8 mouse cellular contexts compared by ENCODE assay signal in the genomic region with DNA sequence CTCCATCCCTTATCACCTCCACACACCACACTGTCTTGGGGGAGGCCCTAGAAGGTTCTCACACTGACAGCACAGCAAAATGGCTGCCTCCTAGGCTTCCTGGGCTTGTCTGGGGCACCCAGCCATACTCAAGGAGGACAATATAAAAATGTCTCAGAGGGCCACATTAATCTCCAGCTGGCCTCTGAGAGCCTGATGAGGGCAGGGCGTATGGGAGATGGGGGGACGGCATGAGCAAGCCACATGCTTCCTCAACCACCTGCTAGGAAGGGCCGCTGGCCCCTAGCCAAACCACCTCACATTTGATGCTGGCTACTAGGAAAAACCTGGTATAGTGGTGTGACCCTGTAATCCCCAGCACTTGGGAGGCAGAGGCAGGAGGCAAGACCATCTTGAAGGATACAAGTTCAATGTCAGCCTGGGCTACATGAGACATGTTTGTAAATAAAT. TPM values are rescaled to one million over a fixed set of nuclear protein-coding genes. Genes with fewer than 3 reads are reported as not detected.
DNase-seq lines count a peak whose midpoint lies in the region; ATAC-seq and TF ChIP-seq lines count a peak whose summit lies in the region.
"Had no signal": no experiment of that assay in that cellular context is flagged by ENCODE, and none has a peak within 500 bp of the region (broad histone marks: within the 10 kb centered on the region; RNA-seq: fewer than 3 reads in every experiment).

No protein-coding gene starts in this region.

- H3K4me2 ChIP-seq in liver, postnatal 0 days (ENCODE audit: low read depth, low read length) = peak overlapping the region; percentile 87
- no peak overlapping the region for H3K4me2 ChIP-seq in midbrain, embryonic 15.5 days

- H3K9ac ChIP-seq in liver, postnatal 0 days (replicated peaks) = peak overlapping the region; percentile 72
- H3K9ac ChIP-seq in midbrain, embryonic 15.5 days = no peak overlapping the region

- no peak overlapping the region for H3K4me3 ChIP-seq in kidney, adult 2 months (ENCODE audit: insufficient read depth, low read depth, low read length)
- peak overlapping the region; percentile 55 for H3K4me3 ChIP-seq in bone marrow macrophage, adult 2 months (ENCODE audit: insufficient read depth, low read length)
- H3K4me3 ChIP-seq in liver, postnatal 0 days (ENCODE audit: low read depth, low read length) = peak overlapping the region; percentile 48
- no peak overlapping the region for H3K4me3 ChIP-seq in midbrain, embryonic 15.5 days

- ATAC-seq in common myeloid progenitor, adult 5-6 weeks (replicated peaks; ENCODE audit: low read depth, poor library complexity, severe bottlenecking) = 0 out of 2 replicates have a peak, but pooled peaks have one; percentile 1
- ATAC-seq in liver, postnatal 0 days = no peak
- no peak for ATAC-seq in midbrain, embryonic 15.5 days (replicated peaks)

- peak; percentile 59 for DNase-seq in kidney, postnatal 10 days
- DNase-seq in kidney, adult 2 months = no peak
- DNase-seq in liver, postnatal 0 days = peak; percentile 56
- DNase-seq in embryo, embryonic 9.5 days (ENCODE audit: extremely low spot score) = no peak
- DNase-seq: adrenal gland, postnatal 25 days had no signal

- WGBS in kidney, adult 2 months = 63% methylated on average over 3 of the region's 3 CpGs
- WGBS in liver, postnatal 0 days (ENCODE audit: insufficient replicate concordance) = 44% methylated on average over 3 of the region's 3 CpGs
- WGBS in midbrain, embryonic 15.5 days = 66% methylated on average over 3 of the region's 3 CpGs

- TF ChIP-seq CTCF in kidney, adult 2 months (conservative IDR thresholded peaks at IDR 0.05; ENCODE audit: insufficient read depth, insufficient read length, low read depth, low read length) = no peak
- no peak for TF ChIP-seq CTCF in bone marrow macrophage, adult 2 months (IDR thresholded peaks at IDR 0.05; ENCODE audit: low read depth, low read length)
- no peak for TF ChIP-seq CTCF in liver, postnatal 0 days (IDR thresholded peaks at IDR 0.05; ENCODE audit: low read depth)

- TF ChIP-seq EP300 in liver, postnatal 0 days (IDR thresholded peaks at IDR 0.05; ENCODE audit: low read depth) = no peak

- no peaks in the 10 kb centered on the region for H3K27me3 ChIP-seq in kidney, adult 2 months (replicated peaks; ENCODE audit: control insufficient read depth, insufficient read depth, low read length)
- H3K27me3 ChIP-seq in liver, postnatal 0 days (ENCODE audit: insufficient read depth, low read length) = no peaks in the 10 kb centered on the region
- 0 out of 2 replicates have a peak, but pooled peaks cover 2% of the 10 kb centered on the region for H3K27me3 ChIP-seq in midbrain, embryonic 15.5 days (replicated peaks)

- no peaks in the 10 kb centered on the region for H3K36me3 ChIP-seq in kidney, adult 2 months (ENCODE audit: control insufficient read depth, insufficient read depth, low read length)
- peaks cover 18% of the 10 kb centered on the region for H3K36me3 ChIP-seq in liver, postnatal 0 days (replicated peaks; ENCODE audit: insufficient read depth, low read length)
- H3K36me3 ChIP-seq in midbrain, embryonic 15.5 days (replicated peaks) = no peaks in the 10 kb centered on the region

- H3K9me3 ChIP-seq in liver, postnatal 0 days (ENCODE audit: low read length) = no peaks in the 10 kb centered on the region
- H3K9me3 ChIP-seq in midbrain, embryonic 15.5 days = no peaks in the 10 kb centered on the region

- peaks cover 14% of the 10 kb centered on the region for H3K4me1 ChIP-seq in kidney, adult 2 months (ENCODE audit: control insufficient read depth, insufficient read depth, low read length)
- peaks cover 55% of the 10 kb centered on the region for H3K4me1 ChIP-seq in bone marrow macrophage, adult 2 months (ENCODE audit: control insufficient read depth, insufficient read depth, low read length)
- H3K4me1 ChIP-seq in liver, postnatal 0 days (ENCODE audit: insufficient read depth) = peaks cover 63% of the 10 kb centered on the region
- peaks cover 41% of the 10 kb centered on the region for H3K4me1 ChIP-seq in midbrain, embryonic 15.5 days

- TF ChIP-seq POLR2A in kidney, adult 2 months (IDR thresholded peaks at IDR 0.05; ENCODE audit: low read depth, low read length) = no peak
- TF ChIP-seq POLR2A in bone marrow macrophage, adult 2 months (IDR thresholded peaks at IDR 0.05; ENCODE audit: borderline replicate concordance, low read depth, low read length) = no peak

- no peak overlapping the region; the same call in 1 of the 2 replicates for H3K27ac ChIP-seq in kidney, adult 2 months (ENCODE audit: insufficient read depth, low read depth, low read length)
- H3K27ac ChIP-seq in bone marrow macrophage, adult 2 months (ENCODE audit: insufficient read depth, low read depth, low read length) = peak overlapping the region; percentile 92
- H3K27ac ChIP-seq in liver, postnatal 0 days (ENCODE audit: low read depth) = peak overlapping the region; percentile 92
- no peak overlapping the region for H3K27ac ChIP-seq in midbrain, embryonic 15.5 days

RNA-seq across cellular contexts. Expression of a gene that starts 3.3 kb away (rescaled TPM):
- not detected in 2 replicates for polyA plus RNA-seq in kidney, adult 2 months (2012; rRNA removed)
- not detected in 2 replicates for polyA plus RNA-seq in bone marrow macrophage, adult 2 months (2012; ENCODE audit: insufficient read depth, insufficient read length, missing spikeins)
- total RNA-seq in common myeloid progenitor, adult 5-6 weeks (2017) = 0.49 and 1.5 TPM in 2 replicates
- polyA plus RNA-seq in liver, postnatal 0 days (2015; fragmentation: Nextera tagmentation; extraction: Ambion mirVana) = 0.13 and 0.20 TPM in 2 replicates
- 0.20 and 0.31 TPM in 2 replicates for polyA plus RNA-seq in midbrain, embryonic 15.5 days (2015; fragmentation: Nextera tagmentation; extraction: Ambion mirVana)
- total RNA-seq: adrenal gland, postnatal 25 days had no signal

RNA-seq across cellular contexts. Expression of a gene that starts 16.7 kb away (rescaled TPM):
- polyA plus RNA-seq in kidney, adult 2 months (2012; rRNA removed) = 76.0 and 80.1 TPM in 2 replicates
- 1.0 and 3.4 TPM in 2 replicates for polyA plus RNA-seq in bone marrow macrophage, adult 2 months (2012; ENCODE audit: insufficient read depth, insufficient read length, missing spikeins)
- total RNA-seq in common myeloid progenitor, adult 5-6 weeks (2017) = 0.44 TPM in 1 of 2 replicates, not detected in the other
- 5.0 and 6.8 TPM in 2 replicates for polyA plus RNA-seq in liver, postnatal 0 days (2015; fragmentation: Nextera tagmentation; extraction: Ambion mirVana)
- 132 and 158 TPM in 2 replicates for polyA plus RNA-seq in midbrain, embryonic 15.5 days (2015; fragmentation: Nextera tagmentation; extraction: Ambion mirVana)

RNA-seq across cellular contexts. Expression of a gene that starts 21.8 kb away (rescaled TPM):
- 0.11 TPM in 1 of 2 replicates, not detected in the other for polyA plus RNA-seq in kidney, adult 2 months (2012; rRNA removed)
- not detected in 2 replicates for polyA plus RNA-seq in bone marrow macrophage, adult 2 months (2012; ENCODE audit: insufficient read depth, insufficient read length, missing spikeins)
- 0.96 TPM in 1 of 2 replicates, not detected in the other for total RNA-seq in common myeloid progenitor, adult 5-6 weeks (2017)
- polyA plus RNA-seq in liver, postnatal 0 days (2015; fragmentation: Nextera tagmentation; extraction: Ambion mirVana) = not detected in 2 replicates
- 0.57 and 0.66 TPM in 2 replicates for polyA plus RNA-seq in midbrain, embryonic 15.5 days (2015; fragmentation: Nextera tagmentation; extraction: Ambion mirVana)

RNA-seq across cellular contexts. Expression of a gene that starts 26.8 kb away (rescaled TPM):
- 106 and 119 TPM in 2 replicates for polyA plus RNA-seq in kidney, adult 2 months (2012; rRNA removed)
- polyA plus RNA-seq in bone marrow macrophage, adult 2 months (2012; ENCODE audit: insufficient read depth, insufficient read length, missing spikeins) = 129 and 144 TPM in 2 replicates
- total RNA-seq in common myeloid progenitor, adult 5-6 weeks (2017) = 102 and 117 TPM in 2 replicates
- 13.9 and 15.9 TPM in 2 replicates for polyA plus RNA-seq in liver, postnatal 0 days (2015; fragmentation: Nextera tagmentation; extraction: Ambion mirVana)
- polyA plus RNA-seq in midbrain, embryonic 15.5 days (2015; fragmentation: Nextera tagmentation; extraction: Ambion mirVana) = 32.2 and 36.1 TPM in 2 replicates

Comparison
In these comparisons a context has a peak if more than half of its experiments do, and no peak if none do; other contexts are left out.
1. DNase-seq: peak in kidney, postnatal 10 days (single experiment) and liver, postnatal 0 days (single experiment); none in kidney, adult 2 months (single experiment) and embryo, embryonic 9.5 days (single experiment).
2. H3K27ac ChIP-seq: peak in bone marrow macrophage, adult 2 months (single experiment) and liver, postnatal 0 days (single experiment); none in kidney, adult 2 months (single experiment) and midbrain, embryonic 15.5 days (single experiment).
3. H3K4me3 ChIP-seq: peak in bone marrow macrophage, adult 2 months (single experiment) and liver, postnatal 0 days (single experiment); none in kidney, adult 2 months (single experiment) and midbrain, embryonic 15.5 days (single experiment).